Mouse (Mus musculus) thymus, adult 2 months (tissue): Measurements from ENCODE around the gene Zfp286. TPM values are rescaled to one million over a fixed set of nuclear protein-coding genes. Genes with fewer than 3 reads are reported as not detected.
A peak's percentile ranks its signal among the peaks of the same experiment; 100 is the strongest.

Experiments used
- DNase-seq: peaks from one replicate; pipeline ENCODE4 v3.0.0; 2021
- H3K27ac ChIP-seq: fragments of 200-500 bp; 2 replicates; pipeline ENCODE4 v1.5.1; 2012; ENCODE audit warnings: low read length, control low read depth; ENCODE audit not compliant: control insufficient read depth, insufficient read depth
- H3K27me3 ChIP-seq: fragments of 200-500 bp; 2 replicates; pipeline ENCODE4 v1.6.1; 2012; ENCODE audit warnings: mild to moderate bottlenecking, low read length, moderate library complexity, mixed read lengths; ENCODE audit not compliant: control insufficient read depth, insufficient read depth
- H3K36me3 ChIP-seq: fragments of 200-500 bp; 2 replicates; pipeline ENCODE4 v1.6.1; 2012; ENCODE audit warnings: mild to moderate bottlenecking, low read length, moderate library complexity; ENCODE audit not compliant: control insufficient read depth, insufficient read depth
- H3K4me1 ChIP-seq: fragments of 200-500 bp; replicated peaks from 2 replicates; pipeline ENCODE4 v1.6.1; 2012; ENCODE audit warnings: low read length; ENCODE audit not compliant: control insufficient read depth, insufficient read depth
- H3K4me3 ChIP-seq: fragments of 200-500 bp; 2 replicates; pipeline ENCODE4 v1.5.1; 2012; ENCODE audit warnings: mild to moderate bottlenecking, low read length, control low read depth, moderate library complexity; ENCODE audit not compliant: control insufficient read depth, insufficient read depth
- CTCF ChIP-seq: fragments of 200-500 bp; IDR thresholded peaks from 2 replicates; pipeline ENCODE4 v1.5.1; 2012; ENCODE audit warnings: mild to moderate bottlenecking, control low read depth, low read length, moderate library complexity, borderline replicate concordance; ENCODE audit not compliant: control insufficient read depth, poor library complexity, insufficient read depth; ENCODE audit errors: extremely low read depth
- POLR2A ChIP-seq: fragments of 200-500 bp; IDR thresholded peaks from 2 replicates; pipeline ENCODE4 v1.6.1; 2012; ENCODE audit warnings: mild to moderate bottlenecking, low read length, control low read depth, moderate library complexity; ENCODE audit not compliant: control insufficient read depth, poor library complexity, insufficient read depth; ENCODE audit errors: extremely low read depth
- WGBS: fragments of 180-500 bp; shearing (Covaris S2); methylation state at CpG from one replicate; pipeline ENCODE4 v1.1.7; 2018; 5-methylcytosine and 5-hydroxymethylcytosine counted together
- polyA plus RNA-seq: library from polyadenylated mRNA; depleted of rRNA; stranded (reverse); fragments of >200 nt; gene quantifications from 2 replicates; pipeline ENCODE4 v1.2.3, GENCODE M21; 2012

Zfp286 gene
- polyA plus RNA-seq, 1 experiment: 5.0 TPM

GRCm38 (mm10) chr11:62746001-62746533, 43.2 kb downstream of the Zfp286 start:
- WGBS: 13% methylated on average over 27 of the region's 27 CpGs
- peak; percentile 75 for DNase-seq
- no peaks in the 10 kb centered on the region; the same call in 1 of the 2 replicates for H3K27me3 ChIP-seq
- H3K4me3 ChIP-seq: no peak overlapping the region
- H3K4me1 ChIP-seq: peaks cover 3% of the 10 kb centered on the region
- H3K36me3 ChIP-seq: no peaks in the 10 kb centered on the region
- H3K27ac ChIP-seq: no peak overlapping the region
- TF ChIP-seq POLR2A (no peak), CTCF (no peak)

DNA sequence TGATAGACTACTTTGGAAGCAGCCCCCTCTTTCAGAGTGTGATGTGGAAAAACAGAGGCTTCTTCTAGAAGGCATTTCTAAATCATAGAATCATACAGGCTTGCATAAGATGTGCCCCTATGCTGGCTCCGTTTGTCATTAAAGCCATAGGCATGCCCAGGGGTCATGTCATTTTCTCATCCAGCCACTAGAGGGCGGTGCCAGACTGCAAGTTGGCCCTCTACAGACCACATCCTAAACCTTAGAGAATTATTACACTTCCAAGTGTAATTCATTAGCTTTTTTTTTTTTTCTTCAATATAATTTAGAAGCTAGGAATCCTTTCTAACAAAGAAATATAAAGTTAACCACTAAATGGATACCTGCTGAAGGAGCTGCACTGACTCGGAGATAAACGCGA, 45.2 kb downstream of the Zfp286 start:
- WGBS: 50% methylated on average over 5 of the region's 5 CpGs
- no peaks in the 10 kb centered on the region; the same call in 1 of the 2 replicates for H3K27me3 ChIP-seq
- H3K36me3 ChIP-seq: no peaks in the 10 kb centered on the region
- peaks cover 3% of the 10 kb centered on the region for H3K4me1 ChIP-seq
- H3K27ac ChIP-seq: no peak overlapping the region
- H3K4me3 ChIP-seq: no peak overlapping the region
- TF ChIP-seq CTCF: peak; percentile 29; the same call in 1 of the 2 replicates
- no peak for TF ChIP-seq POLR2A
- peak; percentile 75 for DNase-seq

DNA sequence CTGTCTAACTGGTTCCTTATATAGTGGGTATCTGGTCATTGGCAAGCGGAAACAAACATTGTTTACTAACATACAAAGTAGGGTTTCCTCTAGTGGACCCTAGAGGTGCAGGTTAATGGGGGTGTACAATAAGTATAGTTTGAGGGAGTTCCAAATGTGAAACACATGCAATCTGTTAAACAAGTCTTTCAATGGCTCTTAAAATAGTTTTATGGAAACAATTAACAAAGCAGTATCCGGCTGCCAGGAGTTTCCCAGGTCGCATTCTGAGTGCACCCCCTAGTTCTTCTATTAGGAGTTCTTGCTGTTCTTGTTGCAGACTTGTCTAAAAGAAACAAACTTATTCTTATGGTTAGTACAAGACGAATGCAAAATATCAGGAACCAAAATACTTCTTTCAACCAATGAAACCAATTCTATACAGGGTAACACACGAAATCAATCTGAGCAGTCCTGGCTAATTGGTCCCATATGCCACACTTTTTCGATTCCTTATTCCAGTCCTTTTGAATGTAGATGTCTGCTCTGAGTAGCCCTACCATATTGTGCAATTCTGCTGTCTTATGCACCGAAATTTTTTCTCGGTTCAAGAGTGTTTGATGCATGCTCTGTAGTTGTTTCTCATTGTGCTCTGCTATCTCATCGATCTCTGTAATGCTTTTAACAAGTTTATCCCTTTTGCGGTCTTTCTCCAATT, 46.9 kb downstream of the Zfp286 start:
- no peaks in the 10 kb centered on the region for H3K36me3 ChIP-seq
- 92% methylated on average over 10 of the region's 10 CpGs for WGBS
- no peak for DNase-seq
- peaks cover 3% of the 10 kb centered on the region for H3K4me1 ChIP-seq
- TF ChIP-seq CTCF (no peak), POLR2A (no peak)
- no peaks in the 10 kb centered on the region; the same call in 1 of the 2 replicates for H3K27me3 ChIP-seq
- no peak overlapping the region for H3K27ac ChIP-seq
- no peak overlapping the region for H3K4me3 ChIP-seq

GRCm38 (mm10) chr11:62741186-62741585, 48.1 kb downstream of the Zfp286 start:
- no peak for DNase-seq
- Histone ChIP-seq H3K4me3 (no peak overlapping the region), H3K36me3 (no peaks in the 10 kb centered on the region), H3K27me3 (no peaks in the 10 kb centered on the region; the same call in 1 of the 2 replicates), H3K27ac (no peak overlapping the region), H3K4me1 (peaks cover 3% of the 10 kb centered on the region)
- TF ChIP-seq POLR2A (no peak), CTCF (no peak)
- 75% methylated on average over 2 of the region's 2 CpGs for WGBS

GRCm38 (mm10) chr11:62732665-62733064, 56.6 kb downstream of the Zfp286 start:
- TF ChIP-seq POLR2A: no peak
- TF ChIP-seq CTCF: no peak
- Histone ChIP-seq H3K4me3 (no peak overlapping the region), H3K27ac (no peak overlapping the region), H3K4me1 (0 out of 2 replicates have a peak, but pooled peaks cover 2% of the 10 kb centered on the region), H3K27me3 (no peaks in the 10 kb centered on the region), H3K36me3 (no peaks in the 10 kb centered on the region)
- WGBS: 85% methylated on average over 3 of the region's 3 CpGs
- no peak for DNase-seq

DNA sequence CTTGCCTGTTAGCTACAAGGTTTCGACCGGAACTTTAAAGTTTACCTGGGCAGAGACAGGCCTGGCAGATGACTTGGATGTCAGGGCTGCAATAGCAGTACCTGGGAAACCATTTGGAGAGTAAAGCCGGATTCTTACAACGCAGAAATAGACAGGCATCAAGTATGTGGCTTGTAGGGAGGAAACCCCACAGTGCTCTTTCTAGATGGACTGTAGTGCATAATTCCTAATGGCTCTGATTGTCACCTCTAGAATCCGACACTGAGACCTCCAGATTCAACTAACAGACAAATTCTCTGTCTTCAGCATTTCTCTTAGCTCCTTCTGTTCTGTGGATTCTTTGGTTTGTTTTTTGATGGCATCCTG, 57.3 kb downstream of the Zfp286 start:
- WGBS: 27% methylated on average over 5 of the region's 5 CpGs
- TF ChIP-seq CTCF (no peak), POLR2A (no peak)
- 0 out of 2 replicates have a peak, but pooled peaks cover 2% of the 10 kb centered on the region for H3K4me1 ChIP-seq

More for the DNA sequence above, 57.3 kb downstream of the Zfp286 start:
- H3K4me3 ChIP-seq: peak overlapping the region; percentile 76
- no peak overlapping the region for H3K27ac ChIP-seq
- no peak for DNase-seq
- H3K27me3 ChIP-seq: no peaks in the 10 kb centered on the region
- no peaks in the 10 kb centered on the region for H3K36me3 ChIP-seq
